Mouse (Mus musculus): Measurements from ENCODE around the gene Stard10.

DNA sequence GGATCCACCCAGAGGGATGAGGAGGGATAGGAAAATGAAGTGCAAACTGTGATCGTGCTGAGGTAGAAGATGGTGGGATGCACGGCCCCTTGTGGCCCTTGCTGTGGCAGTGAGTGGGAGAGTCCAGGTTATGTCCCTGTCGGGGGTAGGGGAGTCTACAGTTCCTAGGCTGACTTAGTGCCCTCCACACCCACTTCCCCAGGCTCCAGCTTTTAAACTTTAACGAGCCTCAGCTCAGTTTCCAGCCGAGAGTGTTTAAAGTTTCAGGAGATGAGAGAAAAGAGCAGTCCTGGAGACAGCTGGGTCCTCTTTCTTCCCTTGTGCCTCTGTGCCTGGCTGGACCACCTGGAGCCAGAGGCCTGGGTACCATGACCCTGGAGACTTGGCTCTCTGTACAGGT is 10.4 kb downstream of the Stard10 start:
- TF ChIP-seq POLR2A (IDR thresholded peaks at IDR 0.05; ENCODE audit: control insufficient read depth, low read depth, low read length) (no peak), CTCF (IDR thresholded peaks at IDR 0.05; ENCODE audit: control insufficient read depth, insufficient read depth, insufficient replicate concordance, low read depth, low read length) (no peak)
